Mouse (Mus musculus) MEL (cell line): ENCODE results near the gene Olfr373.

Experiments
- CTCF ChIP-seq, 3 experiments: IDR thresholded peaks in 2 of 3; conservative IDR thresholded peaks in 1 of 3; 2 replicates each; pipeline ENCODE4 v1.5.1; 2011 to 2012; ENCODE audit warnings: low read length in 3 of 3, low read depth in 2 of 3, mild to moderate bottlenecking in 2 of 3, improper control_type of control experiment in 1 of 3, inconsistent platforms in 1 of 3, mixed read lengths in 1 of 3, moderate library complexity in 1 of 3; ENCODE audit not compliant: control insufficient read depth in 1 of 3, insufficient read depth in 1 of 3, poor library complexity in 1 of 3, severe bottlenecking in 1 of 3
- RCOR1 ChIP-seq: IDR thresholded peaks from 2 replicates; pipeline ENCODE4 v1.6.1; 2012; ENCODE audit warnings: low read depth, mild to moderate bottlenecking, inconsistent platforms, low read length, improper control_type of control experiment
- SMC3 ChIP-seq: IDR thresholded peaks from 2 replicates; pipeline ENCODE4 v1.6.1; 2011; ENCODE audit warnings: low read depth, low read length, improper control_type of control experiment
- ZC3H11A ChIP-seq: IDR thresholded peaks from 2 replicates; pipeline ENCODE4 v1.6.1; 2012; ENCODE audit warnings: low read depth, mild to moderate bottlenecking, inconsistent platforms, low read length, improper control_type of control experiment

GRCm38 (mm10) chr8:72146056-72146455 is 63.1 kb downstream of the Olfr373 start:
- TF ChIP-seq ZC3H11A (no peak), RCOR1 (no peak), CTCF (IDR thresholded peaks at IDR 0.05 in 2 of 3, conservative IDR thresholded peaks at IDR 0.05 in 1 of 3; ENCODE audit: control insufficient read depth in 1 of 3, insufficient read depth in 1 of 3, low read depth in 2 of 3, low read length in 3 of 3, poor library complexity in 1 of 3, severe bottlenecking in 1 of 3) (no peak), SMC3 (no peak)
